In genomic region chr11:83689918-83690317, GRCm38 (mm10) we compare ENCODE assay signal across 1 mouse cellular context.
TF ChIP-seq lines count a peak whose summit lies in the region.

No protein-coding gene starts in this region.

TF ChIP-seq in myocyte, 11 proteins besides CTCF, POLR2A, EP300 and RAD21 (continued from another document):
- TF ChIP-seq REST (IDR thresholded peaks at IDR 0.05; ENCODE audit: insufficient read depth, insufficient read length), result no peak
TF ChIP-seq in myocyte: peak in this region for 1.
